Mouse (Mus musculus): ENCODE measurements around the gene Spi1. TPM values are rescaled to one million over a fixed set of nuclear protein-coding genes. Genes with fewer than 3 reads are reported as not detected.

Spi1 gene
- total RNA-seq, 1 experiment = 0.31 TPM

- Histone ChIP-seq H3K9ac (ENCODE audit: insufficient read depth, low read depth, low read length, poor library complexity, severe bottlenecking) (no peak overlapping the region), H3K9me3 (ENCODE audit: control insufficient read depth, insufficient read depth, low read depth, low read length) (no peaks in the 10 kb centered on the region), H3K36me3 (ENCODE audit: control insufficient read depth, insufficient read depth, low read length, poor library complexity, severe bottlenecking) (no peaks in the 10 kb centered on the region), H3K27ac (ENCODE audit: insufficient read depth, low read depth, low read length, poor library complexity, severe bottlenecking) (no peak overlapping the region), H3K4me3 (ENCODE audit: insufficient read depth in 1 of 2, low read depth in 1 of 2, low read length in 2 of 2, poor library complexity in 1 of 2, severe bottlenecking in 1 of 2) (no peak overlapping the region), H3K4me1 (ENCODE audit: control insufficient read depth in 2 of 2, insufficient read depth in 2 of 2, low read length in 2 of 2, poor library complexity in 1 of 2) (no peaks in the 10 kb centered on the region)
- no peak for DNase-seq (ENCODE audit: low read depth, low spot score)
- no peak for TF ChIP-seq CHD2 (IDR thresholded peaks at IDR 0.05; ENCODE audit: low read depth, low read length)
- TF ChIP-seq ZNF384 (IDR thresholded peaks at IDR 0.05; ENCODE audit: low read depth, low read length) = no peak
- TF ChIP-seq ZC3H11A (IDR thresholded peaks at IDR 0.05; ENCODE audit: borderline replicate concordance, low read depth, low read length) = no peak
- no peak for TF ChIP-seq HCFC1 (IDR thresholded peaks at IDR 0.05; ENCODE audit: borderline replicate concordance, insufficient read depth, low read length)
- TF ChIP-seq MAFK (IDR thresholded peaks at IDR 0.05; ENCODE audit: insufficient read depth, low read depth, low read length) = no peak
- in situ Hi-C loops (cut with MboI; ENCODE audit: low sequenced_read_pairs in 2 of 2, unreplicated experiment in 2 of 2) = no loop called here
Observed at GRCm38 (mm10) chr2:91154091-91154490, 71.9 kb downstream of the Spi1 start.

GRCm38 (mm10) chr2:91157002-91157752 is 75.0 kb downstream of the Spi1 start:
- no peak overlapping the region for H3K4me3 ChIP-seq (ENCODE audit: insufficient read depth in 1 of 2, low read depth in 1 of 2, low read length in 2 of 2, poor library complexity in 1 of 2, severe bottlenecking in 1 of 2)
- in situ Hi-C loops (cut with MboI; ENCODE audit: low sequenced_read_pairs in 2 of 2, unreplicated experiment in 2 of 2) = no loop called here
- TF ChIP-seq HCFC1 (IDR thresholded peaks at IDR 0.05; ENCODE audit: borderline replicate concordance, insufficient read depth, low read length) (no peak), ZC3H11A (IDR thresholded peaks at IDR 0.05; ENCODE audit: borderline replicate concordance, low read depth, low read length) (no peak), CHD2 (IDR thresholded peaks at IDR 0.05; ENCODE audit: low read depth, low read length) (no peak), MAFK (IDR thresholded peaks at IDR 0.05; ENCODE audit: insufficient read depth, low read depth, low read length) (no peak), ZNF384 (IDR thresholded peaks at IDR 0.05; ENCODE audit: low read depth, low read length) (no peak)
- no peaks in the 10 kb centered on the region for H3K4me1 ChIP-seq (ENCODE audit: control insufficient read depth in 2 of 2, insufficient read depth in 2 of 2, low read length in 2 of 2, poor library complexity in 1 of 2)
- no peak overlapping the region for H3K27ac ChIP-seq (ENCODE audit: insufficient read depth, low read depth, low read length, poor library complexity, severe bottlenecking)
- no peak for DNase-seq (ENCODE audit: low read depth, low spot score)
- H3K36me3 ChIP-seq (ENCODE audit: control insufficient read depth, insufficient read depth, low read length, poor library complexity, severe bottlenecking) = no peaks in the 10 kb centered on the region
- no peak overlapping the region for H3K9ac ChIP-seq (ENCODE audit: insufficient read depth, low read depth, low read length, poor library complexity, severe bottlenecking)
- H3K9me3 ChIP-seq (ENCODE audit: control insufficient read depth, insufficient read depth, low read depth, low read length) = no peaks in the 10 kb centered on the region

- H3K4me1 ChIP-seq (ENCODE audit: control insufficient read depth in 2 of 2, insufficient read depth in 2 of 2, low read length in 2 of 2, poor library complexity in 1 of 2) = no peaks in the 10 kb centered on the region
- H3K9me3 ChIP-seq (ENCODE audit: control insufficient read depth, insufficient read depth, low read depth, low read length) = no peaks in the 10 kb centered on the region
- no peaks in the 10 kb centered on the region for H3K36me3 ChIP-seq (ENCODE audit: control insufficient read depth, insufficient read depth, low read length, poor library complexity, severe bottlenecking)
- no peak overlapping the region for H3K9ac ChIP-seq (ENCODE audit: insufficient read depth, low read depth, low read length, poor library complexity, severe bottlenecking)
- DNase-seq (ENCODE audit: low read depth, low spot score) = no peak
- TF ChIP-seq HCFC1 (IDR thresholded peaks at IDR 0.05; ENCODE audit: borderline replicate concordance, insufficient read depth, low read length) = no peak
- no peak for TF ChIP-seq ZNF384 (IDR thresholded peaks at IDR 0.05; ENCODE audit: low read depth, low read length)
- TF ChIP-seq MAFK (IDR thresholded peaks at IDR 0.05; ENCODE audit: insufficient read depth, low read depth, low read length) = no peak
- TF ChIP-seq ZC3H11A (IDR thresholded peaks at IDR 0.05; ENCODE audit: borderline replicate concordance, low read depth, low read length) = no peak
- no peak for TF ChIP-seq CHD2 (IDR thresholded peaks at IDR 0.05; ENCODE audit: low read depth, low read length)
- no peak overlapping the region for H3K4me3 ChIP-seq (ENCODE audit: insufficient read depth in 1 of 2, low read depth in 1 of 2, low read length in 2 of 2, poor library complexity in 1 of 2, severe bottlenecking in 1 of 2)
- in situ Hi-C loops (cut with MboI; ENCODE audit: low sequenced_read_pairs in 2 of 2, unreplicated experiment in 2 of 2) = no loop called here
- H3K27ac ChIP-seq (ENCODE audit: insufficient read depth, low read depth, low read length, poor library complexity, severe bottlenecking) = no peak overlapping the region
Observed at GRCm38 (mm10) chr2:91160591-91160990, 78.4 kb downstream of the Spi1 start.

- Histone ChIP-seq H3K27ac (ENCODE audit: insufficient read depth, low read depth, low read length, poor library complexity, severe bottlenecking) (no peak overlapping the region), H3K4me1 (ENCODE audit: control insufficient read depth in 2 of 2, insufficient read depth in 2 of 2, low read length in 2 of 2, poor library complexity in 1 of 2) (no peaks in the 10 kb centered on the region), H3K9me3 (ENCODE audit: control insufficient read depth, insufficient read depth, low read depth, low read length) (no peaks in the 10 kb centered on the region), H3K4me3 (ENCODE audit: insufficient read depth in 1 of 2, low read depth in 1 of 2, low read length in 2 of 2, poor library complexity in 1 of 2, severe bottlenecking in 1 of 2) (no peak overlapping the region), H3K9ac (ENCODE audit: insufficient read depth, low read depth, low read length, poor library complexity, severe bottlenecking) (no peak overlapping the region), H3K36me3 (ENCODE audit: control insufficient read depth, insufficient read depth, low read length, poor library complexity, severe bottlenecking) (no peaks in the 10 kb centered on the region)
- in situ Hi-C loops (cut with MboI; ENCODE audit: low sequenced_read_pairs in 2 of 2, unreplicated experiment in 2 of 2) = no loop called here
- DNase-seq (ENCODE audit: low read depth, low spot score) = no peak
- TF ChIP-seq CHD2 (IDR thresholded peaks at IDR 0.05; ENCODE audit: low read depth, low read length) (no peak), HCFC1 (IDR thresholded peaks at IDR 0.05; ENCODE audit: borderline replicate concordance, insufficient read depth, low read length) (no peak), ZNF384 (IDR thresholded peaks at IDR 0.05; ENCODE audit: low read depth, low read length) (no peak)
Observed at GRCm38 (mm10) chr2:91162952-91163351, 80.8 kb downstream of the Spi1 start.

Measured in ES-E14 (cell line).